Mouse (Mus musculus) left cerebral cortex, adult 2 months (tissue): ENCODE data around the gene Micu1. TPM values are rescaled to one million over a fixed set of nuclear protein-coding genes. Genes with fewer than 3 reads are reported as not detected.

ENCODE experiments used
- DNase-seq, 2 experiments: peaks; one replicate each; pipeline ENCODE4 v3.0.0; 2021 to 2022; ENCODE audit warnings: low spot score in 2 of 2, mixed read lengths in 1 of 2; ENCODE audit errors: extremely low spot score in 1 of 2
- H3K27ac ChIP-seq: fragments of 200-600 bp; 2 replicates; pipeline ENCODE4 v1.8.1; 2022
- H3K4me3 ChIP-seq: fragments of 200-600 bp; 2 replicates; pipeline ENCODE4 v1.8.1; 2022
- CTCF ChIP-seq: fragments of 200-600 bp; IDR thresholded peaks from 2 replicates; pipeline ENCODE4 v1.8.1; 2022; ENCODE audit warnings: antibody characterized with exemption, mild to moderate bottlenecking, moderate library complexity
- intact Hi-C: fragments of 180-260 bp; cut with DNase I; formaldehyde crosslinking; loops from one replicate; pipeline ENCODE4 v1.15.1; 2025
- total RNA-seq, 2 experiments: library from RNA; stranded (reverse); gene quantifications; 2 replicates each; pipeline ENCODE4 v1.2.3; 2021

Gene Micu1
- total RNA-seq, 2 experiments from 2014 or later: 85.2 to 89.9 TPM

- intact Hi-C loops: no loop called here
- no peak for TF ChIP-seq CTCF
- H3K27ac ChIP-seq: no peak overlapping the region
- DNase-seq: no peak
- H3K4me3 ChIP-seq: no peak overlapping the region
Observed at GRCm38 (mm10) chr10:59756570-59756969, 54.3 kb downstream of the Micu1 start.

GRCm38 (mm10) chr10:59764781-59765180 lies 62.5 kb downstream of the Micu1 start:
- intact Hi-C loops: no loop called here
- no peak for DNase-seq
- no peak overlapping the region for H3K4me3 ChIP-seq
- no peak overlapping the region for H3K27ac ChIP-seq
- no peak for TF ChIP-seq CTCF

- H3K27ac ChIP-seq: no peak overlapping the region
- intact Hi-C loops: no loop called here
- no peak for DNase-seq
- no peak for TF ChIP-seq CTCF
- no peak overlapping the region for H3K4me3 ChIP-seq
Observed at GRCm38 (mm10) chr10:59768369-59769079, 66.2 kb downstream of the Micu1 start.

- Histone ChIP-seq H3K27ac (no peak overlapping the region), H3K4me3 (no peak overlapping the region)
- intact Hi-C loops: no loop called here
- DNase-seq: no peak
- no peak for TF ChIP-seq CTCF
Observed at GRCm38 (mm10) chr10:59771375-59772048, 69.2 kb downstream of the Micu1 start.

GRCm38 (mm10) chr10:59772049-59772397 lies 69.7 kb downstream of the Micu1 start:
- TF ChIP-seq CTCF: no peak
- Histone ChIP-seq H3K4me3 (no peak overlapping the region), H3K27ac (no peak overlapping the region)
- DNase-seq: no peak
- intact Hi-C loops: no loop called here

- no peak for DNase-seq
- intact Hi-C loops: no loop called here
- H3K4me3 ChIP-seq: no peak overlapping the region
- H3K27ac ChIP-seq: no peak overlapping the region
- TF ChIP-seq CTCF: no peak
Observed at GRCm38 (mm10) chr10:59773441-59774140, 71.3 kb downstream of the Micu1 start.

GRCm38 (mm10) chr10:59774141-59774534 lies 71.9 kb downstream of the Micu1 start:
- no peak for DNase-seq
- no peak overlapping the region for H3K27ac ChIP-seq
- TF ChIP-seq CTCF: no peak
- intact Hi-C loops: no loop called here
- H3K4me3 ChIP-seq: no peak overlapping the region

- TF ChIP-seq CTCF: no peak
- intact Hi-C loops: no loop called here
- DNase-seq: no peak
- Histone ChIP-seq H3K27ac (no peak overlapping the region), H3K4me3 (no peak overlapping the region)
Observed at GRCm38 (mm10) chr10:59777246-59777645, 75.0 kb downstream of the Micu1 start.

GRCm38 (mm10) chr10:59778137-59778710 lies 75.9 kb downstream of the Micu1 start:
- DNase-seq: no peak
- H3K4me3 ChIP-seq: no peak overlapping the region
- TF ChIP-seq CTCF: no peak

GRCm38 (mm10) chr10:59780698-59781097 lies 78.4 kb downstream of the Micu1 start:
- no peak for TF ChIP-seq CTCF
- no peak for DNase-seq
- H3K4me3 ChIP-seq: no peak overlapping the region
- intact Hi-C loops: no loop called here
- no peak overlapping the region for H3K27ac ChIP-seq

More at GRCm38 (mm10) chr10:59778137-59778710, 75.9 kb downstream of the Micu1 start:
- intact Hi-C loops: no loop called here
- H3K27ac ChIP-seq: no peak overlapping the region

- no peak for DNase-seq
- intact Hi-C loops: no loop called here
- TF ChIP-seq CTCF: no peak; the same call in 1 of the 2 replicates
- Histone ChIP-seq H3K27ac (no peak overlapping the region), H3K4me3 (no peak overlapping the region)
Observed at GRCm38 (mm10) chr10:59781205-59781931, 79.1 kb downstream of the Micu1 start.
